Mouse (Mus musculus): ENCODE results near the gene Gm10772.
"Not testable (repeated sequence)": the region's sequence is repeated elsewhere in the genome, so short reads cannot be mapped to it uniquely, and the experiment has no call there.

Gm10772 gene

GRCm38 (mm10) chr13:66227473-66227872, at the start of gene Gm10772:
Gene Gm10772 (minus strand): TSS chr13:66227573.
- in situ Hi-C loops (cut with MboI, MseI) = not testable (repeated sequence)

GRCm38 (mm10) chr13:66263914-66264313, 36.5 kb upstream of the Gm10772 start:
- in situ Hi-C loops (cut with MboI, MseI) = not testable (repeated sequence)

GRCm38 (mm10) chr13:66263141-66263540, 35.8 kb upstream of the Gm10772 start:
- in situ Hi-C loops (cut with MboI, MseI) = not testable (repeated sequence)

GRCm38 (mm10) chr13:66214349-66214748, 13.0 kb downstream of the Gm10772 start:
- in situ Hi-C loops (cut with MboI, MseI) = loop anchor here (10.0 kb wide), 1 partner anchor 570 kb away; no protein-coding TSS in a partner anchor

GRCm38 (mm10) chr13:66213811-66214210, 13.6 kb downstream of the Gm10772 start:
- in situ Hi-C loops (cut with MboI, MseI) = loop anchor here (10.0 kb wide), 1 partner anchor 571 kb away; no protein-coding TSS in a partner anchor

- in situ Hi-C loops (cut with MboI, MseI) = not testable (repeated sequence)
These were observed 48.2 kb downstream of the Gm10772 start for GRCm38 (mm10) chr13:66179172-66179571.

All from T-helper 2 cell (primary cell).